Mouse (Mus musculus): ENCODE data around the gene Crk.

The Crk gene

DNA sequence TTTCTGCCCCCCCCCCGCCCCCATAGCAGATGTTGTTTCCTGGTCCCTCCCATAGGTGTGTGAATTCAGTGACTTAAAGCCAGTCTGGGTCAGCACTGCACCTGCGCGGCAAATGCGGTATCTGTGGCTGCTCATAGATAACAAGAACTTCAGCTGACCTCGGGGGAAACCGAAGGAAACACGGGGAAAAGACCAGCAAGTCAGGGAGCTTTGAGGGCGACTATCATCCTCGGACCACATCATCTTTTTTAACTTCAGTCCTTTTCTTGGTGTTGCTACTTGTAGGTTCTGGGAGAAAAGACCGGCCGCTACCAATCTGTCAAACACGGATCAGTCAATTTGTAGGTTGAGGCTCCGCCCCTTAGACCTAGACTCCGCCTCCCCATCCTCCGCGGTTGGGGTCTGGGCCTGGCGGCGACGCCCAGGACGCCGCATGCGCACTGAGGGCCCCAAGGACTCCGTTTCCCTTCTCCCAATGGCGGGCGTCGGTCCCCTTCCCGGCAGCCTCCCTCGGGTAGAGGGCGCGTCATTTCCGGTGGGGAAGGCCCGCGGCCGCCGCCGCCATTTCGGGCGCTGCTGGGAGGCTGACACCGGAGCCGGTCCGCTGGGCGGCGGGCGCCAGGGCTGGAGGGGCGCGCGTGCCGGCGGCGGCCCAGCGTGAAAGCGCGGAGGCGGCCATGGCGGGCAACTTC, at the start of gene Crk:
Crk (plus strand) TSS at position 513 of the 692 bp plus-strand sequence.
- peak; percentile 97 for DNase-seq (ENCODE audit: low read depth)

GRCm38 (mm10) chr11:75630098-75630497, 49.0 kb upstream of the Crk start:
- DNase-seq (ENCODE audit: low read depth): no peak

DNA sequence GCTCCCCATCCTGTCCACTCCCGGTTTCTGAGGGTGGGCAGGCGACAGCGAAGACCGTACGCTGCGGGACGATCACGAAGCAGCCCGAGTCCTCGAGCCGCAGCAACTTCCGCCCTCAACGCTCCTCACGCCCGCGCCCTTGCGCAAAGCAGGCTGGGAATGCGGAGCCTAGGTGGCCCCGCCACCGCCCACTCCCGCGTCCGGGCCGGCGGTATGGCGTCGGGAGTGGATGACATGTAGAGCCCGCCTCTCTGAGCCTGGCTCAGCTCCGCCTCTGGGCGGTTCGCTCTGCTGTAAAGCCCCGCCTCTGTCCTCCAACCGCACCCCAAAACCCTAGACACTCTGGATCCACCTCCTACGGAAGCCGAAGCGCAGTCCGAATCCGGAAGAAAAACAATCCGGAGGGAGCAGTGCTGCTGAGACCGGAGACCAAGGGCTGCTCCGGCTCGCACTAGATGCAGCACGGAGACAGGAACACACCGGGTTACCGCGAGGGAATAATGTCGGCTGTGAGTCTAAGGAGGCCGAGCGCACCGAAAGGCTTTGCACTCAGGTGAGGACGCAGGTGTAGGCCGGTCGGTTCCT, 48.3 kb upstream of the Crk start, which contains the start of gene Inpp5k:
Inpp5k (plus strand) TSS at position 344 of the 585 bp plus-strand sequence.
- DNase-seq (ENCODE audit: low read depth): peak; percentile 98

- peak; percentile 67 for DNase-seq (ENCODE audit: low read depth)
Observed at GRCm38 (mm10) chr11:75631561-75632225, 47.4 kb upstream of the Crk start.

DNA sequence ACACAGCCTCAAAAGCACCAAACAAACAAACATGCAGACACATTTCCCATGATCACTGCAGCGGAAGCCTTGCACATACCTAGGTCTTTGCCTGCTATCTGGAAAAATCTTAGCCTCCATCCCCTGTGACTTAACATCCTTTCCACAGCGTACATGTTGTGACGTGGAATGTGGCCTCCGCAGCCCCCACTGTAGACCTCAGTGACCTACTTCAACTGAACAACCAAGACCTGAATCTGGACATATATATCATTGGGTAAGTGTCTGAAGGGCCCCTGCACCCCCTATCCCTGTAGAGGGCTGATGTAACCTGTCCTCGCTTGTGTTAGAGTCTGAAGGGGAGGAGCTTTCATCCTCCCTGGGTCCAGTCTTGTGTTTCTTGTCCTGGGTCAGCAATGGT, 46.1 kb upstream of the Crk start:
- DNase-seq (ENCODE audit: low read depth): no peak

GRCm38 (mm10) chr11:75634801-75635200, 44.3 kb upstream of the Crk start:
- DNase-seq (ENCODE audit: low read depth): no peak

- DNase-seq (ENCODE audit: low read depth): no peak
Observed at GRCm38 (mm10) chr11:75635315-75635714, 43.7 kb upstream of the Crk start.

DNA sequence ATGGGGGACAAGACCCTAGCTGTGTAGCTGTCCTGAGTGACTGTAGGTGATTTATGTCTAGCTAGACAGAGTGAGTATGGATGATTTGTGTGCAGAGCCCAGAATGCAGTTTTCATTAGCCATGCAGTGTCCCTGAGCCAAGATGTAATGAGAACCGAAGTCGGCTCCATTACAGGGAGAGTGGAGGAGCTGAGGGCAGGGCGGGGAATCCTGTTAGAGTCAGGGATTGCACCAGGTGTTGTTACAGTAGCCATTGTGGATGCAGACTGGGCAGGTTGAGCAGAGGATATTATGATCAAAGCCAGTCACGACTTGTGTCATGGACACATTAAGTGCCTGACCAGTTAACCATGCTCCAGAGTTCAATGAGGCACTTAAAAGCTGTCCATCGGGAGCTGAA, 35.7 kb upstream of the Crk start:
- no peak for DNase-seq (ENCODE audit: low read depth)

DNA sequence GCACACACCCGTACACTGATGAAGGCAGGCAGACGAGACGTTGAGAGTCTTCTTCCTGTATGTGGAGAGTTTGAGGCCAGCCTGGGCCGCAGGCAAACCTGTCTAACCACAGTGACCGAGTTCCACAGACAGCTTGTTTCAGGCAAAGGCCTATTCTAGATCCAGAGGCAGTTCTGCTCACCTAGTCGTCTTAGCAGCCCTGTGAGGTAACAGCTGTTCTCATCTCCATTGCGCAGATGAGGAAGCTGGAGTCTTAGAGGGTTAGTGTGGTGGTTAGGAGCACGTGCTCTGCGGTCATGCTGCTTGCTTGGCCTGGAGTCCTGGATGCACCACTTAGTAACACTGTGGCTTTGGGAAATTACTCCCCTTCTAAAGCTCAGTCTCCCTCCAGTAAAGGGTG, 34.4 kb upstream of the Crk start:
- peak; percentile 22 for DNase-seq (ENCODE audit: low read depth)

DNA sequence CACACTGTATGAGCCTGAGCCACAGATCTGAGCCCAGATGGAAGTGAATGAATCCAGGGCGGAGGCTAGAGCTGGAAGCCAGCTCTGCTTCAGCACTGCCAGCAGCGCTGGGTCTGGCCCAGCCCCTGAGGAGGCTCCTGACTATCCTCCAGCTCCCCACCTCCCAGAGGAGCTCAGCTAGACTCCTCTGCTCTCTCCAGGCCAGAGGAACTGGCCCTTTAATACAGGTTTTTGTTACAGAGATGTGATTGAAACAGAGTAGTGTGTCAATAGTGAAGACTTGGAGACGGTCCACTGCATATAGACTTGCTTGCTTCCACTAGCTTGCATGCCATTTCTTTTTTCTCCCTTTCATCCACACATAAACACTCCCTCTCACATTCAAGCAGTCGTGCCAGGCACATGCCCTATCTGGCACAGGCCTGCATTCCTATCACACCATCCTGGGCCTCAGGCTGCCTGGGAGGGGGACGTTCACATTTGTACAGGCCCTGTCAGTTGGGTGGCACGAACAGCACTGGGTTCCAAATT, 31.3 kb upstream of the Crk start:
- DNase-seq (ENCODE audit: low read depth): no peak

GRCm38 (mm10) chr11:75649155-75649561, 29.9 kb upstream of the Crk start:
- peak; percentile 68 for DNase-seq (ENCODE audit: low read depth)

- no peak for DNase-seq (ENCODE audit: low read depth)
Observed at GRCm38 (mm10) chr11:75650311-75650710, 28.7 kb upstream of the Crk start, which contains the start of gene Myo1c. TSS of gene Myo1c (plus strand) at chr11:75650504.

DNA sequence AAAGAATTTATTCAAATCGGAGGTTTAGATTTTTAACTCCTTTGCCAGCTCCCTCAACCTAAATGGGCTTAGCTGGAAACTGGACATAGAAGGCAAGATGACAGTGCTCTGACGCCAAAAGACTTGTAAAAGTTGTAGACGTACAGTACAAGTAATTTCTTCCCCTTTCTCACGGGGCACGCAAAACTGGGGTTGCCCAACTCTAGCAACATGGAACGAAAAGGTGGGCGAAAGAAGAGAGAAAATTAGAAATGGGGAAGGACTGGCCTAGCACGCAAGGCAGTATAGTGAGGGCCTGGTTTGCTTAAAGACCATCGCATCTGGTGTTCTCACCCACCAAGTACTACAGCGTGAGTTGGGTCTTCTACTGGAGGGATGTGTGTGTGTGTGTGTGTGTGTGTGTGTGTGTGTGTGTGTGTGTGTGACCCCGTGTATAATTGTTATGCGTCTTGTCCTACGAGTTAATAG, 28.1 kb upstream of the Crk start:
- no peak for DNase-seq (ENCODE audit: low read depth)

- peak; percentile 81 for DNase-seq (ENCODE audit: low read depth)
Observed at GRCm38 (mm10) chr11:75651426-75652221, 27.4 kb upstream of the Crk start.

DNA sequence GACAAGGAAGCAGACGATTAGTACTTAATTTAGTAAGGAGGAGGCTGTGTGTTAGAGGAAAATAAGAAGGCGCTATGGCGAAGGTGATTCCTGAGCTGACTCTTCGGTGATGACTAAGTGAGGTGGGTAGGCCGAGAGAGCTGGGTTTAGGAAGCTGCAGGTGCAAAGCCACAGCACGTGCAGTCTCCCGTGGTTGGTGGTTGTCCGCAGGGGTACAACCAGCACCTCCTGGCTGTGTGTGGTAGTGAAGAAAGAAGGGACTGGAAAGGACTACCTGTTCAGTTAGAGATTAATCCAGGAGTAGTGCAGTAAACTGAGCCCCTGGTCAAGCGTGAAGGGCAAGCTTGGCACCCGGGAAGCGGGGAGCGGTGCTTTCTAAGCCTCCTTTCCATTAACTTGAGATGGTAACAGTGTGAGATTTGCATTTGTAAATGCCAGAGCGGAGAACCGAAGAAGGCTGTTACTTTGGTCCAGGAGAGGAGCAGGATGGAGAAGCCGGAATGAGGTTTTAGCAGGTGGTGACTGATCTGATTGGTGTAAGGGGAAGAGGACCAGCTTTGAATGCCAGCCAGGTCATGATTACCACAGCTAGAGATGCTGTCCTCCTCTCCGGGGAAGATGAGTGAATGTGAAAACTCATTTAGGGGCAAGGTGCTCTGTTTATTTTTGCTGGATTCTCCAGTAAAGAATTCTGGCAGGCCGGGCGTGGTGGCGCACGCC, 26.7 kb upstream of the Crk start:
- DNase-seq (ENCODE audit: low read depth): peak; percentile 67

- peak; percentile 76 for DNase-seq (ENCODE audit: low read depth)
Observed at GRCm38 (mm10) chr11:75652942-75653684, 25.9 kb upstream of the Crk start.

- peak; percentile 93 for DNase-seq (ENCODE audit: low read depth)
Observed at GRCm38 (mm10) chr11:75653781-75654470, 25.1 kb upstream of the Crk start.

DNA sequence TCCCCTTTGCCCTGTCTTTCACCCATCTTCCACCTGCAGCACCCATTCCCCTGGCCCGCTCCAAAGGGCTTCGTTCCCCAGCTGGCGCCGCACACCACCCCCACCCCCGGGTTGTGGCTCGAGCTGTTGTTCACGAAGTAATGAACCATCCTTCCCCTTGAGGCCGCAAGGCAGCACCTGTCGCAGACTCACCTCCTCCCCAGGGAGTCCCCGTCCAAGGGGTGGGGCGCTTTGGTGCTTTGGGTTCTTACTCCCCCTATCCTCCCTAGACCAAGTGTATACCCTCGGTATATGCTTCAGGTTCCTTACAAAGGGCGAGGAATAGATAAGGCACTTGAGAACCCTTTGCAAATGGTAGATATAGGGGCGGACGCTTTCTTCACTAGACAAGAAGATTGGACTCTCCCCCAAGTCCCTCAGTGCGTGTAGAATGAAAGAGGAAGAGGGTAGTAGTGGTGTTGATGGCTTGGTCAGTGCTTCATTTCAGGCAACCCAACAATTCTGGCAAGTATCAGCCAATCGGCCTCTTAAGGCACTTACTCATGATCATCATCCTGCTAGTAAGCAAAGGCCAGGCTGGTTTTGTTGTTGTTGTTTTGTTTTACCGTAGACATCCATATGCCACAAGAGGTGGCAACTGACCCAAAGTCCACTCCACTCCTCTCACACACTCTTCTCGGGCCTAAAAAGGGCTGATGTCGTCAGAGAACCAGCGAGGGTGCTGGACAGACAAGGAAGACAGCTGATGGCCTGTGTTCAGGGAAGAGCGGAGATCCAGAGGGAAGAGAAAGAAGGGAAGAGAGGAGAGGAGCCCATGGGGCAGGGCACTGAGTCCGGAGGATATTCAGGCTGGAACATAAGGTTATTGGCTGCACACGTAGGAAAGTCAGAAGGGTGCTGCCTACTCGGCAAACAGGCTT, 24.3 kb upstream of the Crk start:
- DNase-seq (ENCODE audit: low read depth): peak; percentile 69

Measured in 416B (cell line).